Mouse (Mus musculus) C2C12 (cell line): ENCODE results near the gene Stk26.

Experiments
- CTCF ChIP-seq: IDR thresholded peaks from one replicate; pipeline ENCODE4 v1.5.1; 2011; ENCODE audit not compliant: control insufficient read depth, insufficient read depth, insufficient read length
- MYOD1 ChIP-seq: IDR thresholded peaks from one replicate; pipeline ENCODE4 v1.6.1; 2011; ENCODE audit warnings: low read depth; ENCODE audit not compliant: control insufficient read depth, insufficient read length
- MYOG ChIP-seq: IDR thresholded peaks from one replicate; pipeline ENCODE4 v1.6.1; 2011; ENCODE audit not compliant: control insufficient read depth, insufficient read length; ENCODE audit errors: extremely low read depth
- USF1 ChIP-seq: IDR thresholded peaks from one replicate; pipeline ENCODE4 v1.6.1; 2011; ENCODE audit warnings: low read depth, mild to moderate bottlenecking, control low read depth, moderate library complexity

- TF ChIP-seq MYOD1: no peak
- TF ChIP-seq CTCF: no peak
- TF ChIP-seq USF1: no peak
- TF ChIP-seq MYOG: no peak
These were observed 84.0 kb downstream of the Stk26 start for GRCm38 (mm10) chrX:50924629-50925364.
